ENCODE assay signal across 8 mouse cellular contexts in genomic region chr17:31276207-31276921, GRCm38 (mm10). TPM values are rescaled to one million over a fixed set of nuclear protein-coding genes. Genes with fewer than 3 reads are reported as not detected.
DNase-seq lines count a peak whose midpoint lies in the region; ATAC-seq and TF ChIP-seq lines count a peak whose summit lies in the region.

No protein-coding gene starts in this region.

- 0 out of 2 replicates have a peak, but pooled peaks have one; percentile 2 for ATAC-seq in common myeloid progenitor, adult 5-6 weeks (replicated peaks; ENCODE audit: low read depth, poor library complexity, severe bottlenecking)
- ATAC-seq in heart, embryonic 15.5 days (replicated peaks; ENCODE audit: insufficient number of reproducible peaks, insufficient read depth, low FRiP score, low read depth), result no peak
- ATAC-seq in inflammation-experienced regulatory T-cells, adult 6 months, result no peak

- H3K27ac ChIP-seq in left cerebral cortex, adult 2 months, result peak overlapping the region; percentile 85
- H3K27ac ChIP-seq in heart, embryonic 15.5 days, result no peak overlapping the region

- TF ChIP-seq CTCF in left cerebral cortex, adult 2 months (IDR thresholded peaks at IDR 0.05), result no peak

- peak overlapping the region; percentile 56 for H3K4me3 ChIP-seq in left cerebral cortex, adult 2 months
- peak overlapping the region; percentile 56 for H3K4me3 ChIP-seq in heart, embryonic 15.5 days

- H3K36me3 ChIP-seq in heart, embryonic 15.5 days, result no peaks in the 10 kb centered on the region

- DNase-seq in left cerebral cortex, adult 2 months (ENCODE audit: extremely low spot score in 1 of 2, low spot score in 2 of 2), result peak in 1 of 2 experiments; percentile 61
- no peak for DNase-seq in left cerebral cortex, postnatal 36 days (ENCODE audit: low spot score in 2 of 2)
- DNase-seq in lung, postnatal 10 days, result peak; percentile 62
- DNase-seq in urinary bladder, adult 18-20 months (ENCODE audit: low spot score in 2 of 2), result no peak
- no peak for DNase-seq in spleen, postnatal 36 days (ENCODE audit: low spot score in 2 of 2)

- intact Hi-C loops in left cerebral cortex, adult 2 months (cut with DNase I), result loop anchor here (2.0 to 5.0 kb wide), 3 partner anchors 22 to 264 kb away; no protein-coding TSS in a partner anchor
- intact Hi-C loops in left cerebral cortex, postnatal 36 days (cut with DNase I), result no loop called here

- no peaks in the 10 kb centered on the region for H3K9me3 ChIP-seq in heart, embryonic 15.5 days (replicated peaks)

- H3K4me2 ChIP-seq in heart, embryonic 15.5 days, result peak overlapping the region; percentile 85

- 29% methylated on average over 9 of the region's 9 CpGs for WGBS in heart, embryonic 15.5 days

- peaks cover 10% of the 10 kb centered on the region for H3K4me1 ChIP-seq in heart, embryonic 15.5 days (replicated peaks)

- no peaks in the 10 kb centered on the region for H3K27me3 ChIP-seq in heart, embryonic 15.5 days

- peak overlapping the region; percentile 36; the same call in 1 of the 2 replicates for H3K9ac ChIP-seq in heart, embryonic 15.5 days

RNA-seq across cellular contexts. Expression of gene Rsph1, which starts 0.8 kb away (rescaled TPM):
- total RNA-seq in left cerebral cortex, adult 2 months (2021), result 10 to 100 TPM; 14.5 to 19.8 TPM
- total RNA-seq in left cerebral cortex, postnatal 36 days (2021), result 10 to 100 TPM; 14.0 to 15.1 TPM
- not detected in 2 replicates for total RNA-seq in common myeloid progenitor, adult 5-6 weeks (2017)
- 2.2 and 2.3 TPM in 2 replicates for polyA plus RNA-seq in heart, embryonic 15.5 days (2015; fragmentation: Nextera tagmentation; extraction: Ambion mirVana)
- 1 to 10 TPM in 2 of 3 experiments, under 1 TPM in 1; 0.55 to 4.8 (median 1.3) TPM for polyA plus RNA-seq in inflammation-experienced regulatory T-cells, adult 6 months (2017; shearing (Covaris generic))

RNA-seq across cellular contexts. Expression of gene Slc37a1, which starts 10.2 kb away (rescaled TPM):
- 10 to 100 TPM in 1 of 2 experiments, 1 to 10 TPM in 1; 9.4 to 12.0 TPM for total RNA-seq in left cerebral cortex, adult 2 months (2021)
- total RNA-seq in left cerebral cortex, postnatal 36 days (2021), result 1 to 10 TPM; 8.2 to 9.9 TPM
- total RNA-seq in common myeloid progenitor, adult 5-6 weeks (2017), result 9.4 and 10.7 TPM in 2 replicates
- 8.7 and 9.1 TPM in 2 replicates for polyA plus RNA-seq in heart, embryonic 15.5 days (2015; fragmentation: Nextera tagmentation; extraction: Ambion mirVana)
- 10 to 100 TPM; 19.0 to 39.4 (median 23.5) TPM for polyA plus RNA-seq in inflammation-experienced regulatory T-cells, adult 6 months (2017; shearing (Covaris generic))

Comparison
In these comparisons a context has a peak if more than half of its experiments do, and no peak if none do; other contexts are left out.
1. RNA of gene Rsph1, which starts 0.8 kb away (total RNA-seq): 14.5 to 19.8 TPM in left cerebral cortex, adult 2 months and 14.0 to 15.1 TPM in left cerebral cortex, postnatal 36 days; not detected in common myeloid progenitor, adult 5-6 weeks; every median in the first group is over 10 times any median in the second.